Mouse (Mus musculus): ENCODE data around the gene Neurl4. TPM values are rescaled to one million over a fixed set of nuclear protein-coding genes. Genes with fewer than 3 reads are reported as not detected.

Neurl4 gene
- polyA plus RNA-seq, 1 experiment from 2014 or later, result 2.3 TPM

- Histone ChIP-seq H3K27ac (no peak overlapping the region), H3K9ac (no peak overlapping the region), H3K4me1 (replicated peaks) (peaks cover 7% of the 10 kb centered on the region; the same call in 1 of the 2 replicates), H3K27me3 (peaks cover 72% of the 10 kb centered on the region), H3K9me3 (replicated peaks) (no peaks in the 10 kb centered on the region), H3K36me3 (no peaks in the 10 kb centered on the region), H3K4me3 (replicated peaks) (no peak overlapping the region), H3K4me2 (no peak overlapping the region)
- no peak for ATAC-seq (ENCODE audit: low read depth)
- DNase-seq, result no peak
- WGBS (ENCODE audit: insufficient replicate concordance), result 77% methylated on average over 1 of the region's 1 CpGs
Observed at GRCm38 (mm10) chr11:69956218-69956617, 55.3 kb downstream of the Neurl4 start.

GRCm38 (mm10) chr11:69960616-69961015 is 59.7 kb downstream of the Neurl4 start:
- DNase-seq (no peak), ATAC-seq (ENCODE audit: low read depth) (no peak)
- no peak overlapping the region for H3K27ac ChIP-seq
- no peak overlapping the region for H3K4me2 ChIP-seq
- H3K27me3 ChIP-seq, result peaks cover 90% of the 10 kb centered on the region
- peaks cover 7% of the 10 kb centered on the region for H3K4me1 ChIP-seq (replicated peaks)
- WGBS (ENCODE audit: insufficient replicate concordance), result 24% methylated on average over 5 of the region's 5 CpGs
- no peaks in the 10 kb centered on the region for H3K36me3 ChIP-seq
- no peak overlapping the region for H3K4me3 ChIP-seq (replicated peaks)
- no peak overlapping the region for H3K9ac ChIP-seq
- H3K9me3 ChIP-seq (replicated peaks), result no peaks in the 10 kb centered on the region

GRCm38 (mm10) chr11:69961841-69962240 is 61.0 kb downstream of the Neurl4 start:
- Histone ChIP-seq H3K4me1 (replicated peaks) (peaks cover 19% of the 10 kb centered on the region), H3K4me2 (no peak overlapping the region), H3K27me3 (peaks cover 92% of the 10 kb centered on the region), H3K4me3 (replicated peaks) (no peak overlapping the region), H3K9ac (no peak overlapping the region), H3K27ac (no peak overlapping the region), H3K36me3 (no peaks in the 10 kb centered on the region), H3K9me3 (replicated peaks) (no peaks in the 10 kb centered on the region)
- WGBS (ENCODE audit: insufficient replicate concordance), result 15% methylated on average over 5 of the region's 5 CpGs
- no peak for DNase-seq
- ATAC-seq (ENCODE audit: low read depth), result no peak

Small RNAs within 50 kb of the gene (microRNA-seq; reads per million reads assigned to microRNA genes)
- gene Mir6924, result not detected

Other genes starting within 250 kb of the Neurl4 start
- not detected in 2 replicates for gene Sox15, start 245.8 kb upstream of the Neurl4 start, polyA plus RNA-seq (2015; fragmentation: Nextera tagmentation; extraction: Ambion mirVana)
- gene Mpdu1, start 238.4 kb upstream of the Neurl4 start, polyA plus RNA-seq (2015; fragmentation: Nextera tagmentation; extraction: Ambion mirVana), result 36.9 and 39.2 TPM in 2 replicates
- 17.3 and 17.4 TPM in 2 replicates for gene Cd68, start 234.9 kb upstream of the Neurl4 start, polyA plus RNA-seq (2015; fragmentation: Nextera tagmentation; extraction: Ambion mirVana)
- 351 and 453 TPM in 2 replicates for gene Eif4a1, start 228.6 kb upstream of the Neurl4 start, polyA plus RNA-seq (2015; fragmentation: Nextera tagmentation; extraction: Ambion mirVana)
- gene Senp3, start 219.0 kb upstream of the Neurl4 start, polyA plus RNA-seq (2015; fragmentation: Nextera tagmentation; extraction: Ambion mirVana), result 37.3 and 38.6 TPM in 2 replicates
- 0.10 TPM in 1 of 2 replicates, not detected in the other for gene Tnfsf13, start 215.3 kb upstream of the Neurl4 start, polyA plus RNA-seq (2015; fragmentation: Nextera tagmentation; extraction: Ambion mirVana)
- 2.1 and 2.6 TPM in 2 replicates for gene Tnfsf12, start 205.2 kb upstream of the Neurl4 start, polyA plus RNA-seq (2015; fragmentation: Nextera tagmentation; extraction: Ambion mirVana)
- 1.1 and 1.4 TPM in 2 replicates for gene Tnfsfm13, start 205.0 kb upstream of the Neurl4 start, polyA plus RNA-seq (2015; fragmentation: Nextera tagmentation; extraction: Ambion mirVana)
- gene Polr2a, start 142.4 kb upstream of the Neurl4 start, polyA plus RNA-seq (2015; fragmentation: Nextera tagmentation; extraction: Ambion mirVana), result 9.6 and 10.8 TPM in 2 replicates
- not detected in 2 replicates for gene Slc35g3, start 139.1 kb upstream of the Neurl4 start, polyA plus RNA-seq (2015; fragmentation: Nextera tagmentation; extraction: Ambion mirVana)
- 0.38 and 0.43 TPM in 2 replicates for gene Zbtb4, start 135.2 kb upstream of the Neurl4 start, polyA plus RNA-seq (2015; fragmentation: Nextera tagmentation; extraction: Ambion mirVana)
- 0.43 and 0.59 TPM in 2 replicates for gene Chrnb1, start 105.1 kb upstream of the Neurl4 start, polyA plus RNA-seq (2015; fragmentation: Nextera tagmentation; extraction: Ambion mirVana)
- 0.07 and 0.20 TPM in 2 replicates for gene Fgf11, start 99.2 kb upstream of the Neurl4 start, polyA plus RNA-seq (2015; fragmentation: Nextera tagmentation; extraction: Ambion mirVana)
- 0.46 and 0.50 TPM in 2 replicates for gene Tmem102, start 95.4 kb upstream of the Neurl4 start, polyA plus RNA-seq (2015; fragmentation: Nextera tagmentation; extraction: Ambion mirVana)
- gene Gm39566, start 85.8 kb upstream of the Neurl4 start, polyA plus RNA-seq (2015; fragmentation: Nextera tagmentation; extraction: Ambion mirVana), result not detected in 2 replicates
- gene Spem2, start 82.6 kb upstream of the Neurl4 start, polyA plus RNA-seq (2015; fragmentation: Nextera tagmentation; extraction: Ambion mirVana), result not detected in 2 replicates
- gene Spem1, start 78.9 kb upstream of the Neurl4 start, polyA plus RNA-seq (2015; fragmentation: Nextera tagmentation; extraction: Ambion mirVana), result not detected in 2 replicates
- gene Nlgn2, start 63.3 kb upstream of the Neurl4 start, polyA plus RNA-seq (2015; fragmentation: Nextera tagmentation; extraction: Ambion mirVana), result 0.68 and 0.75 TPM in 2 replicates
- gene Tmem256, start 62.6 kb upstream of the Neurl4 start, polyA plus RNA-seq (2015; fragmentation: Nextera tagmentation; extraction: Ambion mirVana), result 321 and 345 TPM in 2 replicates
- 28.0 and 29.9 TPM in 2 replicates for gene Plscr3, start 54.7 kb upstream of the Neurl4 start, polyA plus RNA-seq (2015; fragmentation: Nextera tagmentation; extraction: Ambion mirVana)
- 0.76 and 1.5 TPM in 2 replicates for gene Tnk1, start 42.3 kb upstream of the Neurl4 start, polyA plus RNA-seq (2015; fragmentation: Nextera tagmentation; extraction: Ambion mirVana)
- gene Tmem95, start 23.1 kb upstream of the Neurl4 start, polyA plus RNA-seq (2015; fragmentation: Nextera tagmentation; extraction: Ambion mirVana), result not detected in 2 replicates
- gene Kctd11, start 19.7 kb upstream of the Neurl4 start, polyA plus RNA-seq (2015; fragmentation: Nextera tagmentation; extraction: Ambion mirVana), result 0.89 and 1.3 TPM in 2 replicates
- 4.4 and 4.9 TPM in 2 replicates for gene Acap1, start 5.5 kb upstream of the Neurl4 start, polyA plus RNA-seq (2015; fragmentation: Nextera tagmentation; extraction: Ambion mirVana)
- 0.89 and 1.0 TPM in 2 replicates for gene 2810408A11Rik, start 85 bp upstream of the Neurl4 start, polyA plus RNA-seq (2015; fragmentation: Nextera tagmentation; extraction: Ambion mirVana)
- 107 and 116 TPM in 2 replicates for gene Gps2, start 12.8 kb downstream of the Neurl4 start, polyA plus RNA-seq (2015; fragmentation: Nextera tagmentation; extraction: Ambion mirVana)
- gene Eif5a, start 20.9 kb downstream of the Neurl4 start, polyA plus RNA-seq (2015; fragmentation: Nextera tagmentation; extraction: Ambion mirVana), result 1,847 and 1,941 TPM in 2 replicates
- gene Ybx2, start 34.7 kb downstream of the Neurl4 start, polyA plus RNA-seq (2015; fragmentation: Nextera tagmentation; extraction: Ambion mirVana), result 0.28 and 0.30 TPM in 2 replicates
- gene Slc2a4, start 47.1 kb downstream of the Neurl4 start, polyA plus RNA-seq (2015; fragmentation: Nextera tagmentation; extraction: Ambion mirVana), result 14.2 TPM in 2 replicates
- 2.4 and 4.2 TPM in 2 replicates for gene Cldn7, start 63.7 kb downstream of the Neurl4 start, polyA plus RNA-seq (2015; fragmentation: Nextera tagmentation; extraction: Ambion mirVana)
- gene Ctdnep1, start 80.1 kb downstream of the Neurl4 start, polyA plus RNA-seq (2015; fragmentation: Nextera tagmentation; extraction: Ambion mirVana), result 8.7 and 10.1 TPM in 2 replicates
- gene Elp5, start 81.4 kb downstream of the Neurl4 start, polyA plus RNA-seq (2015; fragmentation: Nextera tagmentation; extraction: Ambion mirVana), result 84.9 and 86.9 TPM in 2 replicates
- 259 and 294 TPM in 2 replicates for gene Gabarap, start 90.1 kb downstream of the Neurl4 start, polyA plus RNA-seq (2015; fragmentation: Nextera tagmentation; extraction: Ambion mirVana)
- gene Phf23, start 94.7 kb downstream of the Neurl4 start, polyA plus RNA-seq (2015; fragmentation: Nextera tagmentation; extraction: Ambion mirVana), result 29.8 and 32.7 TPM in 2 replicates
- 6.4 and 7.4 TPM in 2 replicates for gene Dvl2, start 99.5 kb downstream of the Neurl4 start, polyA plus RNA-seq (2015; fragmentation: Nextera tagmentation; extraction: Ambion mirVana)
- 83.7 and 87.2 TPM in 2 replicates for gene Acadvl, start 114.3 kb downstream of the Neurl4 start, polyA plus RNA-seq (2015; fragmentation: Nextera tagmentation; extraction: Ambion mirVana)
- gene Dlg4, start 115.9 kb downstream of the Neurl4 start, polyA plus RNA-seq (2015; fragmentation: Nextera tagmentation; extraction: Ambion mirVana), result 1.1 and 1.2 TPM in 2 replicates
- 1.4 and 1.8 TPM in 2 replicates for gene Asgr1, start 153.0 kb downstream of the Neurl4 start, polyA plus RNA-seq (2015; fragmentation: Nextera tagmentation; extraction: Ambion mirVana)
- gene Asgr2, start 191.6 kb downstream of the Neurl4 start, polyA plus RNA-seq (2015; fragmentation: Nextera tagmentation; extraction: Ambion mirVana), result 5.2 and 5.7 TPM in 2 replicates
- gene Mgl2, start 229.3 kb downstream of the Neurl4 start, polyA plus RNA-seq (2015; fragmentation: Nextera tagmentation; extraction: Ambion mirVana), result 1.2 and 1.3 TPM in 2 replicates

Measured in liver, embryonic 13.5 days (tissue).